Mouse (Mus musculus): ENCODE data around the gene Fer1l4. TPM values are rescaled to one million over a fixed set of nuclear protein-coding genes. Genes with fewer than 3 reads are reported as not detected.

Fer1l4 gene
- polyA plus RNA-seq, 1 experiment: not detected

GRCm38 (mm10) chr2:155974087-155974731 lies 78.5 kb downstream of the Fer1l4 start:
- no peak overlapping the region for H3K27ac ChIP-seq (ENCODE audit: insufficient read depth, low read depth, low read length)
- H3K4me1 ChIP-seq (ENCODE audit: control insufficient read depth, insufficient read depth, low read length): peaks cover 16% of the 10 kb centered on the region
- H3K4me3 ChIP-seq (ENCODE audit: insufficient read depth, low read length): no peak overlapping the region
- TF ChIP-seq POLR2A (IDR thresholded peaks at IDR 0.05; ENCODE audit: borderline replicate concordance, low read depth, low read length) (no peak), CTCF (IDR thresholded peaks at IDR 0.05; ENCODE audit: low read depth, low read length) (no peak)

GRCm38 (mm10) chr2:155973348-155973747 lies 79.4 kb downstream of the Fer1l4 start:
- TF ChIP-seq CTCF (IDR thresholded peaks at IDR 0.05; ENCODE audit: low read depth, low read length) (no peak), POLR2A (IDR thresholded peaks at IDR 0.05; ENCODE audit: borderline replicate concordance, low read depth, low read length) (no peak)
- Histone ChIP-seq H3K4me1 (ENCODE audit: control insufficient read depth, insufficient read depth, low read length) (peaks cover 14% of the 10 kb centered on the region), H3K4me3 (ENCODE audit: insufficient read depth, low read length) (no peak overlapping the region), H3K27ac (ENCODE audit: insufficient read depth, low read depth, low read length) (no peak overlapping the region)

Other genes with a start within 250 kb of the Fer1l4 start
- gene BC029722, start 233.5 kb downstream of the Fer1l4 start, polyA plus RNA-seq (2012; ENCODE audit: insufficient read depth, insufficient read length, missing spikeins): 44.7 and 46.1 TPM in 2 replicates
- 89.5 and 91.7 TPM in 2 replicates for gene Eif6, start 226.0 kb downstream of the Fer1l4 start, polyA plus RNA-seq (2012; ENCODE audit: insufficient read depth, insufficient read length, missing spikeins)
- gene Fam83c, start 218.1 kb downstream of the Fer1l4 start, polyA plus RNA-seq (2012; ENCODE audit: insufficient read depth, insufficient read length, missing spikeins): not detected in 2 replicates
- gene Uqcc1, start 122.6 kb downstream of the Fer1l4 start, polyA plus RNA-seq (2012; ENCODE audit: insufficient read depth, insufficient read length, missing spikeins): 16.1 and 19.0 TPM in 2 replicates
- not detected in 2 replicates for gene Gm15557, start 112.2 kb downstream of the Fer1l4 start, polyA plus RNA-seq (2012; ENCODE audit: insufficient read depth, insufficient read length, missing spikeins)
- gene Gdf5, start 107.6 kb downstream of the Fer1l4 start, polyA plus RNA-seq (2012; ENCODE audit: insufficient read depth, insufficient read length, missing spikeins): not detected in 2 replicates
- gene Cep250, start 96.5 kb downstream of the Fer1l4 start, polyA plus RNA-seq (2012; ENCODE audit: insufficient read depth, insufficient read length, missing spikeins): 47.2 and 49.6 TPM in 2 replicates
- gene 6430550D23Rik, start 45.0 kb downstream of the Fer1l4 start, polyA plus RNA-seq (2012; ENCODE audit: insufficient read depth, insufficient read length, missing spikeins): 2.4 and 2.5 TPM in 2 replicates
- gene Ergic3, start 44.9 kb downstream of the Fer1l4 start, polyA plus RNA-seq (2012; ENCODE audit: insufficient read depth, insufficient read length, missing spikeins): 177 and 190 TPM in 2 replicates
- gene Spag4, start 12.2 kb upstream of the Fer1l4 start, polyA plus RNA-seq (2012; ENCODE audit: insufficient read depth, insufficient read length, missing spikeins): 0.32 TPM in 1 of 2 replicates, not detected in the other
- gene Cpne1, start 59.0 kb upstream of the Fer1l4 start, polyA plus RNA-seq (2012; ENCODE audit: insufficient read depth, insufficient read length, missing spikeins): 36.0 and 40.9 TPM in 2 replicates
- gene Rbm12, start 59.0 kb upstream of the Fer1l4 start, polyA plus RNA-seq (2012; ENCODE audit: insufficient read depth, insufficient read length, missing spikeins): 12.2 and 14.0 TPM in 2 replicates
- gene Gm28036, start 74.1 kb upstream of the Fer1l4 start, polyA plus RNA-seq (2012; ENCODE audit: insufficient read depth, insufficient read length, missing spikeins): 9.0 and 12.0 TPM in 2 replicates
- 115 and 116 TPM in 2 replicates for gene Romo1, start 91.1 kb upstream of the Fer1l4 start, polyA plus RNA-seq (2012; ENCODE audit: insufficient read depth, insufficient read length, missing spikeins)
- gene Nfs1, start 91.2 kb upstream of the Fer1l4 start, polyA plus RNA-seq (2012; ENCODE audit: insufficient read depth, insufficient read length, missing spikeins): 42.4 and 43.4 TPM in 2 replicates
- gene Rbm39, start 127.3 kb upstream of the Fer1l4 start, polyA plus RNA-seq (2012; ENCODE audit: insufficient read depth, insufficient read length, missing spikeins): 472 and 516 TPM in 2 replicates
- 42.7 and 46.1 TPM in 2 replicates for gene Phf20, start 143.5 kb upstream of the Fer1l4 start, polyA plus RNA-seq (2012; ENCODE audit: insufficient read depth, insufficient read length, missing spikeins)